Mouse (Mus musculus) heart, adult 9 months (tissue): Measurements from ENCODE around the gene Sidt2.

ENCODE experiments used
- DNase-seq, 2 experiments: peaks; one replicate each; pipeline ENCODE4 v3.0.0; 2022; ENCODE audit warnings: low spot score in 2 of 2

Gene Sidt2

DNA sequence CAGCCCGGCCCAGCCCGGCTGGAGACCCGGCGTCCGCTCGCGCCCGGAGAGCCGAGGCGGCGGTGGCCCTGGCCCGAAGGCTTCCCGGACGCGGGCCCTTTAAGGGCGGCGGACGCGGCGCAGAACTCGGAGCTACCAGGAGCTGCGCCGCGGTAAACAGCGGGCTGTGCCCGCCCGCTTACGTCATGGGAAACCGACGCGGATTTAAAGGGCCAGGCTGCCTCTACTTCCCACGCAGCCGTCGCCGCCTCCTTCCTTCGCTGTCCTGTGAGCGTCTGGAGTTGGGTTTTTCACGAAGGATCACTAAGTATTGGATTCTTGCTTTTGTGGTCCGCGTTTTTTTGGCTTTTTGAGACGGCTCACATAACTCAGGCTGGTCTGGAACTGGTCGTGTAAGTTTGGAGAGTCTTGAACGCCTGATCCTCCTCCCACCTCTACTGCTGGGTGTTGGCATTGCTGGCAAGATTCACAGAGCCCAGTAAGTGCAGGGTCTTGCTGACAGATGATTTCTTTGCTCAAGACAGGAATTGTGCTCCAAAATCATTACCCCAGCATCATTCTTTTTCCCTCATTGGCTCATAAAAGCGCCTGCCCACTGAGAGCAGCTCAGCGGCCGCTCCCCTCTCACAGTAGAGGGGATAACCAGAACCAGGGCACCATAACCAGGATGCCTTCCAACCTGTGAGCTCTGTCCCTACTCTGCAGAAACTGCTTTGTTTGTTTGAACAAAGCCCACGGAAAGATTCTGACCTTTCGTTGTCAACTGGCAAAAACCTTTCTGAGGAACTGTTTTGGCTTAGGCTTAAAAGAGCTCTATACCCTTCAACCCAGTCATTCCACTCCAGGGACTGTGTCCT, at the start of gene Sidt2:
Gene Sidt2 (minus strand): TSS at position 152 of the 857 bp plus-strand sequence.
- peak; percentile 88 to 92 for DNase-seq

DNA sequence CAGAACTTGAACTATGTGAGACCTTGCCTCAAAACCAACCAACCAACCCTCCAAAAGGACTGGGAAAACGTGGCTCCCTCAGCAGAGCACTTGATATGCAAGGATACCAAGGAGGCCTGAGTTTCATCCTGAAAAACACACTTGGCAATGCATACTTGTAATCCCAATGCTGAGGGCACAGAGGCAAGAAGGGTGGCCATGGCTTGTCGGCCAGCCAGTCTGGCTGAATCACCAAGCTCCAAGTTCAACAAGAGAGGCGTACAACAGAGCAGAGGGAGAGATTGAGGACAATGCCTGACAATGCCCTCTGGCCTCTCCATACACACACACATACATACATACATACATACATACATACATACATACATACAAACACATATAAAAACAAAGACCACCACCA, 49.5 kb upstream of the Sidt2 start:
- DNase-seq, result no peak

DNA sequence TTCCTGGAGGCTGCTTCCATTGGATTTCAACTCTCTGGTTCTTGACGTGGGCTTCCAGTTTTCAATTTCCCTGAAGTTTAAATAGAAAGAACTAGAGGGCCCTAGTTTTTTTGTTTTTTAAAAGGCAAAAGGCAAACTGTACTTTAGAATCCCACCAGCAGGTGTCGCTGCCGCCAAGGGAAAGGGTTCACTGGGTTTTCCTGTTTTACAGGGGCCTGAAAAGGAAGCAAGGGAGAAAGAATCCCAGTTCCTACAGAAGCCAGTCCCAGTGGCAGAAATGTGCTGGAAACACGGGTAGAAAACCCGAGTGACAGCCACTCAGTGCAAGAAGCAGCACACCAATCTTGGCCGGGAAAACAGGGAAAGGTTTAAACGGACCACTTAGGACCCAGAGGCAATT, 48.7 kb upstream of the Sidt2 start:
- peak; percentile 40 to 73 for DNase-seq

DNA sequence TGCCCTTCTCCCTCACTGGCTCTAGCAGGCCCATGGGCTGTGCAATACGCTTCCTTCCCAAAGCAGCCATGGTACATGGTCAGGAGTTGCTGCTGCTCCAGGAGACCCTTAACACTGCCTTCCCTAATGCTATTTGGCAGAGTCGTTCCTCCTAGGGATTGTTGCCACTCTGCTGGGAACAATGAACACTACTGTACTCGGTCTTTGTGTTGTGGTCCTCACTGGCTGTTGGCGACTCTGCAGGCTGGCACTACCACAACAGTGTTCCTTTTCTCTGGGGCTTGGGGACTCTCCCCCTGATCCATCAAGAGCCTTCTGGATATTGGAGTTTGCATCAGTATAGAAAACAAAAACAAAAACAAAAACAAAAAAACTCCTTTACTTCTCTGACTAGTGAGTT, 44.0 kb upstream of the Sidt2 start:
- no peak for DNase-seq

DNA sequence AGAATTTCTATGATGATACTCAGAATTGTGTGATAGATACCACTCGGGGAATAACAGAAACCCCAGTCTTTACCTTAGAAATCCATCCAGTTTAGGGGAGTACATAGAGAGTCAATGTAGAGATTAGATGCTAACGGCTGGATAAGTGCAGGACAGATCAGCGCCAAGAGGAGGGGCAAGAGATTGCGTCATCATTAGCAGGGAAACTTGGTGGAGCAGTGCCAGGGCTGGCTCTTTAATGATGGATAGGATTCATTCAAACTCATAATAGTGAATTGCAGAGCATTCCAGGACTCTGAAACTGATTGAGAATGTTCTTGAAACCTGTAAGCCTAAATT, 30.1 kb upstream of the Sidt2 start:
- DNase-seq, result peak; percentile 61 to 72

DNA sequence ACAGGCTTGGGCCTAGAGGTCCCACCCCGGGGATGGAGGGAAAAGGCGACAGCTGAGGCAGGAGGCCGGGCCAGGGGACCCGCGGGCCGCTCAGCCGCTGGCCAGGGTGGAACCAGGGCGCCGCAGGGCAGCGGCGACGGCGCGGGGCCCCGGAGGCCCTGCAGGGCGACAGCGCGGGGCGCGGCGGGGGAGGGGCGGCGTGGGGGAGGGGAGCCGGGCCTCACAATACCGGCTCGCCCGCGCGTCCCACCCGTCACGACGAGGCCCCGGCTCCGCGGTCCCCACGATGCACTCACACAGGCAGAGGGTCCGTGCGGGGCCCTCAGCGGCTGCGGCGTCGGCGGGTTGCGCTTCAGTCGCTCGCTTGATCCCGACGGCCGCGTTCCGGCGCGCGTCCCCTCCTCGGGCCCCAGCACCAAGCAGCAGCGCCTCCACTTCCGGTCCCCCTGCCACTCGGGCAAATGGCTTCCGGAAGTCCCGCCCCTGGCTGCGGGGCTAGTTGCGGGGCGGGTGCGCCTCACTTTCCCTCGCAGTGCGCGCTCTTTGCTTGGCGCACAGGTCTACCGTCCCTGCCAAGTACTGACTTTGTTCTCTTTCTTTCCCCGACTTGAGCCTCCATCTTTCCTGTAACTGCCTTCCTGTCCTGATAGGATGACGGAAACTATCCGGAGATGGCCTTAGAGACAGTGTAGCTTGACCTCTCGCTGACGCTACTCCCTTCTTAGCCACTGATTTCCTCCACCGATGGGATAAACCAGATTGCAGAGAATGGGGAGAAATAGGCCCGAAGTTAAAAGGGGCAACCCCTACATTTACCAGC, 29.6 kb upstream of the Sidt2 start:
- peak; percentile 86 to 88 for DNase-seq

DNA sequence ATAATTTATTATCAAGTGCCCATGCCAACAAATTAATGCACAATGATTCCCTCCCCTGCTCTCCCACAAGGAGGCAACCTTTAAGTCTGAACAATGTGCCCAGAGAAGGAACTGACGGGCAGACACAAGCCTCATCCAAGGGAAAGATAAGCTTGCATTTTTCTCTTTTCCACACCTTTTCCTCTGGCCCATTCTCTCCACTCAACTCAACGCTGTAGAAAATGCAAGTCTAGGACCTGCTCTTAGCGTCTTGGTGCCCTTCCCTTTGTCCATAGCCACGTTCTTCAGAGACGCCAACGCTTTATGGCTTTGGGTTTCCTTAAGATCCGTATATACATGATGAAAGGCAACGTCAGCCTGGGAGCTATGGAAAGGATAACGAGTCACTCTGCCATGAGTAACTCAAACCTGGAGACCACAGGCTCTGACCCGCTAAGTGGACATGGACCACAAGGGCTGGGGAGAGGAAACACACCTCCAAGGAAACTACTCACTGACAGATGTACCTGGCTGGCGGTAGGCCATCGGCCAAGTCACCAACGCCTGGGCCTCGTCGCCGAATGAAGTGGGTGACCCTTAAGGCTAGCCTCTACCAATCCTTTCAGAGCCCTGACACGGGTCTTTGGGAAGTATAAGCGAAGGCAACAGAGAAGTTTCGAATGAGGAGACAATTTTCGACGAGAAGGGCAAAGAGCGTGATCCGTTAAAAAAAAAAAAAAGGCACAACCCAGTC, 28.8 kb upstream of the Sidt2 start:
- DNase-seq, result peak; percentile 11 to 26

DNA sequence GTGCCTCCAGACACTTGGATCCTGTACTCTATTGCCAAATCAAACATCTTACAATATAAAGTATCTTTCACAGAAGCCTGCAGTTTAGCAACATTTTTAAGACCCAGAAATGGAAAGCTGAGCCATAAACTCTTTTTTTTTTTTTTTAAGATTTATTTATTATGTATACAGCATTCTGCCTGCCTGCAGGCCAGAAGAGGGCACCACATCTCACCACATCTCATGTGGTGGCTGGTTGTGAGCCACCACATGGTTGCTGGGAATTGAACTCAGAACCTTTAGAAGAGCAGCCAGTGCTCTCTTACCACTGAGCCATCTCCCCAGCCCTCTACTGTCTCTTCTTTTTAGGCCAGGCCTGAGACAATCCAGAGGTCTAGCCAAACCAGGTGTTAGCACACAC, 26.3 kb upstream of the Sidt2 start:
- no peak for DNase-seq

DNA sequence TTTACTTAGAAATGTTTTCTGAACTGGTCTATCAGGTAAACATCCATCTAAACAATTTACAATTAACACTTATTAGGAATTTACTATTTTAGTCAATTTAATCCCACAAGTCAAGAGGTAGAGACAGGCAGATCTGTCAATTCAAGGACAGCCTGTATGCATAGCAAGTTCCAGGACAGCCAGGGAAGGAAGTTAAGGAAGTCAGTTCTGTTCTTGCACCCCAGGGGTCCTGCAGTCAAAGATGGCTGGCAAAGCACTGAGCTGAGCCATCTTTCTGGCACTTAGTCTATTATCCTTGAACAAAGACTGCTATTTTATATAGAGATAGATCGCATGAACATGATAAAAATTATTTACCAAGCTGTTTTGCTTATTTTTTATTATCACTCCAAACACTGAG, 25.6 kb upstream of the Sidt2 start:
- no peak for DNase-seq

DNA sequence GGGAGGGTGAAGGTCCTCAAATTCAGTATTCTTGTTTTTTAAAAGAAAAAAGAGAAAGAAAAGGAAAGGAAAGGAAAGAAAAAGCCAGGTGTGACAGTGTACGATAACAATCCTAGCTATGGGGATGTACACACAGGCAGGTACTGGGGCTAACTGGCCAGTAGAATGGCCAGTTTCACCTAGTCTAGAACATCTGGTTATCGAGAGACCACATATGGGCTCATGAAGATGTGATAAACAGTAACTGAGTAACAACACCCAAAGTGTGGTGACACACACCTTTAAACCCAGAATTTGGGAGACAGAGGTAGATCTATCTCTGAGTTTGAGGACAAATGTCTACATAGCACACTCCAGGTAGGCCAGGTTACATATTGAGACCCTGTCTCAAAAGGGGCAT, 24.7 kb upstream of the Sidt2 start:
- no peak for DNase-seq

DNA sequence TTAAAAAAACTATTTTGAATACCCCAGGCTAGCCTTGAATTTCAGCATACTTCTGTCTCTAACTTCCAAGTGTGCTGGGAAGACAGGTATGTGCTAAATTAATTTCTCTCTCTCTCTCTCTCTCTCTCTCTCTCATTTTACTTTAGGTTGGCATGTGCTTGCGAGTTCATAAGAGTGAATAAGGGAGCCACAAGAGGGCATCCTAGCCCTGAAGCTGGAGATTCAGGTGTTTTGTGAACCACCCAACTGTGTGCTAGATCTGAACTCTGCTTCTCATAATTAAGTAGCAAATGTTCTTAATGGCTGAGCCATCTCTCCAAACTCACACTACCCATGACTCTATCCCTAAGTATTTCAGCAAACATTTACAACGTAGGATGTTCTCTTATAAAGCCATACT, 21.8 kb upstream of the Sidt2 start:
- no peak for DNase-seq

DNA sequence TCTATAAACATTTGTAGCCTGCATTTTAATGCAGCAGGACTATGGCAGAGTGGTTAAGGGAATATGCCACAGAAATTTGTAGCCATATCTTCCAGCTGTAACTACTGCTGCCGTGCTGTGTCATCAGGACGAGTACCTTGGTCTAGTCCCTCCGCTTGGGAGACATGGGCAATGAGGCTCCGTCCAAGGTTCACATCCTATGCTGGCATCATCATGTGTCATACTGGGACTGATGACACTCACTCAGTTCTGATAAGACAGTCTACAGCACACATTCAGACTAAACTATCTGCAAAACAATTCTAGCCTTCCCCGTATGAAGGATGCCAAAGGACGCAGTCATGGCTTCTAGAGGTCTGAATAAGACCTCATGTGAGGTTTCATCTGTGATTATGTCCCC, 8.5 kb upstream of the Sidt2 start:
- no peak for DNase-seq

DNA sequence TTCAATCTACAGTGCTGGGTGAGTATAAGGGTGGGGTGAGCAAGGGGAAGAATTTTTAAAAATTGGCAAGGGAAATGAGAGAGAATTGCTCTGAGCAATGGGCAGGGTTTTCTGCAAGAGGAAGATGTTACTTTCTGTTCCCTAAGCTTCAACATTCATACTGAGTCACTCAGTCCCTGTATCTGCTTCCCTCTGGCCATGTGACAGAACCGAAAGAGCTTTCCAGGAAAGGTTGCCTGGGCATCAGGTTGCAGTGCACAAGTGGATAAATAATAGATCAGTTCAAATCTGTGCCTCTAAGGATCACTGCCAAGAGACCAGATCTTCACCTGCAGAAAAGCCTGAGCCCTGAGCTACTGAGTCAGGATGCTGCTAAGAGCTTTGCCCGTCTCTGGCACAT, 6.8 kb upstream of the Sidt2 start:
- peak; percentile 34 to 61 for DNase-seq

DNA sequence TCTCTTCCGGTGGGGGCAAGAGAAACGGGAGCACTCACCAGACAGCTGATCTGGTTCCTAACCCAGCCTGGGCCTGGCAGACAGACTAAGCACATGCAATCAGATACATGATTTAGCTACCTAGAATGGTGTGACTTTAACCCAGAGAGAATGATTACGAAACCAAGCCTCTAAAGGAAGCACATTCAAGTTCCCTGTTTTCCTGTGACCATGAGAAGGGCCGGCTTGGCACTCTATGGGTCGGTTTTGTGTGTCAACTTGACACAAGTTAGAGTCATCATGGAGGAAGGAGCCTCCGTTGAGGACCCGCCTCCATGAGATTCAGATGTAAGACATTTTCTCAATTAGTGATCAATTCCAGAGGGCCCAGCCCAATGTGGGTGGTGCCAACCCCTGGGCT, 4.6 kb upstream of the Sidt2 start:
- no peak for DNase-seq

DNA sequence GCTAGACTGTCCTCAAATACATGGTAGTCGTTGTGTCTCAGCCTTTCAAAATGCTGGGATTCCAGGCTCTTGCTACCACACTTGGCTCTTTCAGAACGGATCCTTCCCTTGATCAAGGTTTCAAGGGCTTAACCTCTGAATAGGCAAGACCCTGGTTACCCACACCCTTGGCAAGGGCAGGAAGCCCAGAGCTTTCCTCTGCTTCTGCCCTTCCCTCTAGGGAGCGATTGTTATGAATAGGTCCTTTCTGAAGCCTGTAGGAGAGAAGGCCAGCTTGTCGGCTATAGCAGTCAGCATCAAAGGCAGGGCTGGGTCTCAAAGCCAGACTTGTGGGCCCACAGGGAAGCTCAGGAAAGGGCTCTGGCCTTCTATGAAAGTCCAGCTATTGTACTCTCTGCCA, 3.8 kb upstream of the Sidt2 start:
- no peak for DNase-seq

DNA sequence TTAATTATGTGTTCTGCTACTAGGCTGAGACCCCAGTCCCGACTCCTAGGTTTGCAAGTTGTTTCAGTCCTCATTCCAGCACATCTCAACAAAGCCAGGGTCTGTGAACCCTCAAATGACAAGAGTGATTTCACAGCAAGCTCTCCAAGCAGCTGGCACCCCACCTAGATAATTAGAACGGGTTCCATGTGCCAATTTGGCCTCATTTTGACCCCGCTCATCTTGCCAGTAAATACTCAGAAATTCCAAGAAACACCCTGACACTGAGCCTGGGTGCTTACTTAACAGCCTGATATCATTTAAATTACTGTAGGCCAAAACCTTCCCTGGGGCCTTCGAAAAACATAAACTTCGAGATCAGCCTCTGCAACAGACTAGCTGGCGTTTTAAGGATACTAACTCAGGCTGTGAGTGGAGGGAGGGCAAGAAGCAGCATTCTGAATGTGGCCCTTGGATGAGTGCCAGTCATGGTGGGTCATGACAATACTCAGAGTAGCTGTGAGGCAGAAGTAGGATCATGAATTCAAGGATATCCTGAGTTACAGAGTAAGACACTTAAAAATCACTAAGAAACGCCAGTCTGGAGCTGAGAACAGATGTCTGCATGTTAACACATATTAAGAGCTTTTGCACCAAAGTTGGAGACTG, 3.1 kb upstream of the Sidt2 start:
- DNase-seq, result peak in 1 of 2 experiments; percentile 28

DNA sequence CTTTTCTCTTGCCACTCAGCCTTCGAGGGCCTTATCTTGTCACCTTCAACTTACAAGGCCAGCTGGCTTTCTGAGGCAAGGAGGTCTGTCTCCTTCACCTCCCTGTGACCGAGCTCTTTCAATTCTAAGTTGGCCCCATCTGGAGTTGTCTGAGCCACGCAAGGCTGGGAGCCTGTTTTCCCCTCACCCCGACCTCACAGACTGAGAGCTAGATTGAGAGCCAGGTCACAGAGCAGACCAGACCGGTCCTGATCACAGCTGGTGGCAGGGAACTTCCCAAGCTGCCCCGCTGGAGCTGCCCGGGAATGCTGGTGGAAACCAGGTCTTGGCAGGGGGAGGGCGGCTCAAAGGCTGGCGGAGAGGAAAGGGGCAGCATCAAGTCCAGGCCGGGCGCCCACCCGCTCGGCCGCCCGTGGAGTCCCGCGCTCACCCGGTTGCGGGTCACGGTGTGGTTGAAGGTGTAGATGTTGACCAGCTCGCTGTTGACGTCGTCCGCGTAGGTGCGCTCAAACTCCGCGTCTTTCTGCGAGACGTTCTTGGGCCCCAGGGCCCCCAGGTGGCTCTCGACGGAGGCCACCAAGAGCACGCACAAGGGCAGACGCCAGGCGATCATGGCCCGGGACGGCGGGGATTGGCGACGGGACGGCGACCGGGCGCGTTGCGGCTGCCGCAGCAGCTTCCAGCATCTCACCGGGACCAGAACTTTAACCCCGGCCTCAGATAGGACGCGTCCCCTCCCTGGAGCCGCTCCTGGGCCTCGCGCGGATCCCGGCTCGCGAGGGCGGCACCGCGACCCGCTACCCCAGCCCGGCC, 558 bp downstream of the Sidt2 start:
- DNase-seq, result peak in 1 of 2 experiments; percentile 51

DNA sequence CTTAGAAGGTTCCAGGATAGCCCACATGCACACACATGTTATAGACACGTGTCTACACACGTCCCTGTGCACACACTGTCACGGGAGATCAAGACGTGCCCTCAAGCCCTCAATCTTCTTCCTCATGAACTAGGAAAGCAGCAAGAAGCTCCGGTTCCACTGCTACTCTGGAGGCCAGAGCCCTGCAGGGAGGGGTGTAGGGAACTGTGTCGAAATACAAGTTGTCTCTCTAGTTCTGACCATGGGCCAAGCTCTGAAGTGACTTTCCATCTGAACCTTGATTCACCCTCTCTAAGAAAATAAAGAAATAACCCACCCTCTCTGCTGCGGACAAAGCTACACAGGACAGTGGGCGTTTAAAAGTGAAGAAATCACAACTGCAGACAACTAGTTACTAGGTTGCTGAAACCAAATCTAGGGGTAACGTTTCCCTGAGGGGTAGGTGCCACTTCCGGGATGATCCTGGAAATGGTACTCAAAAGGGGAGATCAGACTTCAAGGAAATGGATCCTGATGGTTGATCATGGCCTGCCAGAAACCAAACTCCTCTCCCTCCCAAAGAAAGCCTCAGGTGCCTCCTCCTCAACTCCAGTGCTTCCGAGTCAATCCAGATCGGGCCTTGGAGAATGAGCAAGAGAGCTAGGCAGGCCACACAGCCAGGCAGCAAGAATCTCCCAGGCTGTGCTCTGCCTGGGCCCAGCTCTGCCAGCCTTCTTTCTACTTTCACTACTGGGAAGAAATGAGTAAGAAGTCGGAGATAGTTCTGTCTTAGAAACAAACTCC, 1.4 kb downstream of the Sidt2 start:
- DNase-seq, result peak in 1 of 2 experiments; percentile 28

DNA sequence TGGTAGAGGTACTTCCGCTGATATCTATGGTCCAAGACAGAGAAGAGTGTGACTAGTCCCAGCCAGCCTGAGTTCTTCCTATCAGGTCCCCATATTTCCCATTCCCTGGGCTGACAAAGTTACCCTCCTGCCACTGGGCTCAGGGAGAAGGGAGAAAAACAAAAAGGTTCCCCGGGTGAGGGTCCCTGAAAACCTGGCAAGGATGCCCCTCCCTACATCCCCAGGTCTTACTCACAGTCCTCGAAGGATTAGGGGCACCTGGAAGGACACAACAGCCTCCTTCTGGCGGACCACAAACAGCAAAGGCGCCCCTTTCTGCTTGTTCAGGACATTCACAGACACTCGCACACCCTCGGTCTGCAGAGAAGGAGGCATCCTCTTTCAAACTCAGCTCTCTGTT, 2.2 kb downstream of the Sidt2 start:
- DNase-seq, result no peak

DNA sequence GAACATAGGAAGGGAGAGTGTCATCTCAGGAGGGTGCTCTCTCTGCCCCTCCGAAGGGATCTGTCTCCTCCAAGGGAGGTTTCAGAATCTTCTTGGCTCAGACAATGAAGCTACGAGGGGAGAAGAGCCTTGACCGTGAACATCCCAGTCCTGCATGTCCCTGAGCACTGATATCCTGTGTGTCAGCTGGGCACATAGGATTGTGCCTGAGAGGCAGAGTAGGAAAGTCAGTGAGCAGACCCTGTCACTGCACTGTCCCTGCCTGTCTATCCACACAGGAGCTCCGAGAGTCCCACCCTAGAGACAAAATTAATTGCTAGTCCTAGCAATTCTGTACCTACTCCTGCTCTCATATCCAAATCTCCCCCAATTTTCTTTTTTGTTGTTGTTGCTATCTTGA, 3.0 kb downstream of the Sidt2 start:
- DNase-seq, result no peak
